Mouse (Mus musculus) ES-CJ7 (cell line): ENCODE measurements around the gene Arl4d.
A peak's percentile ranks its signal among the peaks of the same experiment; 100 is the strongest.
"Not testable (repeated sequence)": the region's sequence is repeated elsewhere in the genome, so short reads cannot be mapped to it uniquely, and the experiment has no call there.

ENCODE experiments used
- DNase-seq: peaks from one replicate; pipeline ENCODE4 v3.0.0; 2011; ENCODE audit warnings: low read depth, low spot score

The Arl4d gene

GRCm38 (mm10) chr11:101645411-101646282, 19.7 kb upstream of the Arl4d start:
- DNase-seq = not testable (repeated sequence)

- DNase-seq = not testable (repeated sequence)
Observed at GRCm38 (mm10) chr11:101646283-101646794, 19.0 kb upstream of the Arl4d start.

DNA sequence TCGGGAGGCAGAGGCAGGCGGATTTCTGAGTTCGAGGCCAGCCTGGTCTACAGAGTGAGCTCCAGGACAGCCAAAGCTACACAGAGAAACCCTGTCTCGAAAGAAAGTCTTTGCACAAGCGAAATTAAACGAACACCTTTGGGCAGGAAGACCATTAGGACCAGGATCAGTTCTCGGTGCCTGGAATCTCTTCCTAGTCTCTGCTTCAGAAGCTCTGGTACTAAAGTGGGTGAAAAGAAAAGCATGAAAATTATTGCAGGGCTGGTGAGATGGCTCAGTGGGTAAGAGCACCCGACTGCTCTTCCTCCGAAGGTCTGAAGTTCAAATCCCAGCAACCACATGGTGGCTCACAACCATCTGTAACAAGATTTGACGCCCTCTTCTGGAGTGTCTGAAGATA, 18.2 kb upstream of the Arl4d start:
- DNase-seq = not testable (repeated sequence)

DNA sequence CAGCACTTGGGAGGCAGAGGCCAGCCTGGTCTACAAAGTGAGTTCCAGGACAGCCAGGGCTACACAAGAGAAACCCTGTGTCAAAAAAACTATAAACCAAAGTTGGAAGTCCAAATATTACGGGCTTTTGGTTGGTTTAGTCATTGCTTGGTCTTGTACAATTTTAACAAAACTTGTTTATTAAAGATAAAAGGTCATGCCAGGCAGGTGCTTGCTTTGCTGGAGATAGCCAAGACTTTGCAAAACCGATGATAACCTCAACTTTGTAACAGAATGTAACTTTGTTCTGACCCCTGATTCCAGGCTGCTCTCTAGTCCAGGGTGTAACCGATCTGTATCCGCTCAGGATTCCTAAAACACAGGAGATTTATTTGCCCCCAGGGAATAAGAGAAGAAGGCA, 9.0 kb upstream of the Arl4d start:
- no peak for DNase-seq

DNA sequence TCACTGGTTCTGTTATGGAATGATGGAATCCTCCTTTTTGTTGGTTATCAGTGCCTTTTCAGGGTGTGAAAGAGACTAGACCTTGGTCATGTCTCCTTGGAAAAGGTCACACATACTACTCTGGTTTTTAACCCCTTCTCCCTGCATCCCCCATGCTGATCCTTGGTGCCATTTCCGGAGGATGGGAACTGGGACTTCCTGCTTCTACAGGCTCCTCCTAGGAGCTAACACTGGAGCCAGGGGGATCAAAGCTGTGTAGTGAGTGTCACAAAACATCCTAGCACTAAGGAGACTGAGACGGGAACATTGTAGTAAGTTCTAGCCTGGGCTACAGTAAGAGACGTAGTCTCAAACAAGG, 7.8 kb upstream of the Arl4d start:
- DNase-seq = no peak

- peak; percentile 99 for DNase-seq
Observed at GRCm38 (mm10) chr11:101657886-101658750, 7.2 kb upstream of the Arl4d start.

DNA sequence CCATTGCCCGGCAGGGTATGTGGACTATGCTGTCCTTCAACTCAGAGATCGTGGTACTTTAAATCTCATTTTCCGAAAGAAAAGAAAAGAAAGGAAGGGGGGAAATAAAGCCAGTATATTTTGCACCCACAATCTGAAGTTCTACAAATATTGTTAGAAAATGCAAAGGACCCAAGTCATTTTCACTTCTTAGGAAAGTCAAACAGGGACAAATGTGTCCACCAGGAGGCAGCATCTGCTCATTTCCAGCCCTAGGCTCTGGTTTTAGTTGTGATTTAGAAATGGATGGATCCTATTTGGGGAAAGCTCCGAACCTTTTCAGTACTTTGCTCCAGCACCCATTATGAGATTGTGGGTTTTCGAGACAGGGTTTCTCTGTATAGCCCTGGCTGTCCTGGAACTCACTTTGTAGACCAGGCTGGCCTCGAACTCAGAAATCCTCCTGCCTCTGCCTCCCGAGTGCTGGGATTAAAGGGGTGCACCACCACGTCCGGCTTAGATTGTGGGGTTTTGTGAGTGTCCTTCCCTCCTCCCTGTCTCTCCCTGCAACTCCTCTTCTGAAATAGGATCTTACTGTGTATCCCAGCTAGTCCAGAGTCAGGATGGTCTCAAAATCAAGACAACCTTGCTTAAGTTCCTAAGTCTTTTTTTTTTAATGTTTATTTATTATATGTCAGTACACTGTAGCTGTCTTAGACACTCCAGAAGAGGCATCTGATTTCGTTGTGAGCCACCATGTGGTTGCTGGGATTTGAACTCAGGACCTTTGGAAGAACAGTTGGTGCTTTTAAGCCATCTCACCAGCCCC, 6.4 kb upstream of the Arl4d start:
- peak; percentile 95 for DNase-seq

DNA sequence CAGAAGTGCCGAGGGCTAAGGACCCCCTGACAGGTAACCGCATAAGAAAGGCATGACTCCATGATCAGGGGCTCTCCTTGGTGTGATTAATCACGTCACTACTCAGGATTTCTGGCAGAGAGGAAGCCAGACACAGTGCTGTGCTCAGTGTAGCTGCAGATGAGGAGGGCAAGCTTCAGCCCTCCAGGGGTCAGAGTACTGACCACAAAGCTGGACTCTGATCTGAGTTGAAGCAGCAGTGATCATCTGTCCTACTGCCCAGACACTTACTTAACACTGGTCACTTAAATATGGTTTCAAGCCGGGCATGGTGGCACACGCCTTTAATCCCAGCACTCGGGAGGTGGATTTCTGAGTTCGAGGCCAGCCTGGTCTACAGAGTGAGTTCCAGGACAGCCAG, 4.2 kb upstream of the Arl4d start:
- no peak for DNase-seq

GRCm38 (mm10) chr11:101661786-101662185, 3.6 kb upstream of the Arl4d start:
- DNase-seq = no peak

DNA sequence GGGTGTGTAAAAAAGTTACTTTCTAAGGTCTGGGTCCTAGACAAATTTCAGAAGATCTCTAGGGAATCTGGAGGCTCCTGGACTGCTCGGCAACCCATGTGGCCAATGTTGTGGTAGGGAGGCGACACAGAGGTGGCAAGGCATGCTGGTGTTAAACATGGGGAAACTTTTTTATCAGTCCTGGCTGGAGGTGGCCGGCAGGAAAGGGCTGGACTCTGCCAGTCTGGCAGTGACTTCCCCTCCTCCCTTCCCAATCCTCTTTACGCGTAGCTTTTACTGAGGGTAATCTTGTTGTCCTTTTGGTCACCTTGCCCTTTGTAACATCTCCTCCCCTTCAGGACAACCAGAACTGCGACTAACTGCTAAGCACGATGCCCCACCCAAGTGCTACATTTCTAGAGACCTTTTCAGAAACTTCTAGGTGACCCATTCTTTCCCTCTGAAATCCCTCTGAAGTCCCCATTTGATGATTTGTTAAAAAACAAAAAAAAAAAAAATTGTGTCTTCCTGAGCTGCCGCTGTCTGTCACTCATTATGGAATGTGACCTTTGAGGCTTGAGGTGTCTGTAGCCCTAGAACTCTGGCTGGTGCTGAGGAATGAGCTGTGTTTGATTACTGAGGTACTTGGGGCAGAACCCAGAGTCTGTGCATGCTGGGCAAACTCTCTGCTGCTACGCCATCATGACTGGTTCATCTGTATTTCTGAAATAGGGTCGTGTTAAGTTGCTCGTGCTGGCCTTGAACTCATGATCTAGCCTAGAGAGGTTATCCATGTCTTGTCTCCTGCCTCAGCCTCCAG, 1.9 kb upstream of the Arl4d start:
- DNase-seq = no peak

- no peak for DNase-seq
Observed at GRCm38 (mm10) chr11:101665636-101665992, 273 bp downstream of the Arl4d start.

- no peak for DNase-seq
Observed at GRCm38 (mm10) chr11:101666626-101667345, 1.4 kb downstream of the Arl4d start.

DNA sequence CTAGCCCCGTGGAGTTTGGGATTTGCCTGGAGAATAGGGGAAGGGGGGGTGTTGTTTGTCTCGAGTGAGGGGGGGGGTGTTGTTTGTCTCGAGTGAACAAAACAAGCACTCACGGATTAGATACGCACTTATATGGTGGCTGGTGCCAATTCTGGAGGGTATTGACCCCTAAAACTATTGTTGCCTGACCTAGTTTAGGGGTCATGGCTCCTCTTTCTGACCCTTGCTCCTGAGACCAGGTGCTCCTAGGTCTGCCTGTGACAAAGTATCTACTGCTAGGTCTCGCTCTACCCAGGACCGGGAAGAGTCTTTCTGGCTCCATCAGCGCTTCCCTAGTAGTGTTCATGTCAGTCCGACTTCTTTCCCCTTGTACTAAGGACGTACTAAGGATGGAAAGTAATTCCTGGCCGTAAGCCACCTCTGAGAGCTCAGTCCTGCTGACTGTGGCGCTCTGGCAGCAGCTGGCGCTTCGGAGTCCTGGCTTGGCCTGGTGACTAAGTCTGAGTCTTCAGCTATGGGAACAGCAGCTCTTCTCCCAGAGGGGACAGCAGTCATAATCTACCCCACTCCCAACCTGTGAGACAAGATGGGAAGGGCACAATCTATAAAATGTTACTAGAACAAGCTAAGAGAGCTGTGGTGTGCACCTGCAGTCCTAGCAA, 2.7 kb downstream of the Arl4d start:
- no peak for DNase-seq

DNA sequence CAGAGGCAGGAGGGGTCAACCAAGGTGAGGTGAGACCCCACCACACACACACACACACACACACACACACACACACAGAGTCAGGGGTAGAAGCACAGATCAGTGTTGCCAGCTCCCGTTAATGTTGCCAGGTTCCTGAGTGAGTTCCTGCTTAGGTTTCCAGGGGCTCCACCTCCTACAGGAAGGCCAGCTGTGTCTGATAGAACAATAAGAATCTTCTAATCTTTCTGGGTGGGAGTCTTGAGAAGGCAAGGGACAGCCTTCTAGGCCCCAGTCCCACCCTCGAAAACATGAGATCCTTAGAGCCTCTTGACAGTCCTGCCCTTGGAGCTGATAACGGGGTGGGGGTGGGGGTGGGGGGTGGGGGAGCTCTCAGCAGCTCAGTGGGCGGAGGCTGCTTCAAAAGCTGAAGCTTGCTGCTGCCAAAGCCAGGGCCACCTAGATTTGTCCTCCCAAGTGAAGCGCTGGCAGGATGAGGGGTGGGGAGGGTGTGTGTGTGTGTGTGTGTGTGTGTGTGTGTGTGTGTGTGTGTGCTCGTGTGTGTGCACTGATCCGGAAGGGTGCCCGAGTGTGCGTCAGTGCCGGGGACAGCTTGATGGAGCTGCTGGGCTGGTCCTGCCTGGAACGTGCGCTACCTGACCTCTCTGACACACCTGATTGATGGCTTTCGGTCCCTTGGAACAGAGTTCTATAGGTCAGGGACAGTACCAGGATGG, 3.4 kb downstream of the Arl4d start:
- no peak for DNase-seq

DNA sequence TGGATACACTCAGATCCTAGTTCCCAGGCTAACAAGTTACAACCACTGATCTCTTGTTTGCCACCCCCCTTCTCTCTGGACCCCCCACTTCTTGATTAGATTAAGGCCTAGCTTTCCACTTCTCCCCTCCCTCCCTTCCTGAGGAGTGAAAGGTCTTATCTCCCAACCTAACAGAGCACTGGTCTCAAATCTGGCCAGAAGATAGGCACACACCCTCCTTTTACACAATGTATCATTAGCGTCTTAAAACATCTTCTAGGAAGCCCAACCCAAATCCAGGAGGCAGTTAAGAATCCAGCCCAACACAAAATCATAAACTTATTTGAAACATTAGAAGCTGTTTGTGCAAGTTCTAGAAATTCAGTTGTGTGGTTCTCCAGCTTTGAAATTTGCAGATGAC, 5.0 kb downstream of the Arl4d start:
- DNase-seq = no peak

GRCm38 (mm10) chr11:101671255-101671654, 5.9 kb downstream of the Arl4d start:
- no peak for DNase-seq

DNA sequence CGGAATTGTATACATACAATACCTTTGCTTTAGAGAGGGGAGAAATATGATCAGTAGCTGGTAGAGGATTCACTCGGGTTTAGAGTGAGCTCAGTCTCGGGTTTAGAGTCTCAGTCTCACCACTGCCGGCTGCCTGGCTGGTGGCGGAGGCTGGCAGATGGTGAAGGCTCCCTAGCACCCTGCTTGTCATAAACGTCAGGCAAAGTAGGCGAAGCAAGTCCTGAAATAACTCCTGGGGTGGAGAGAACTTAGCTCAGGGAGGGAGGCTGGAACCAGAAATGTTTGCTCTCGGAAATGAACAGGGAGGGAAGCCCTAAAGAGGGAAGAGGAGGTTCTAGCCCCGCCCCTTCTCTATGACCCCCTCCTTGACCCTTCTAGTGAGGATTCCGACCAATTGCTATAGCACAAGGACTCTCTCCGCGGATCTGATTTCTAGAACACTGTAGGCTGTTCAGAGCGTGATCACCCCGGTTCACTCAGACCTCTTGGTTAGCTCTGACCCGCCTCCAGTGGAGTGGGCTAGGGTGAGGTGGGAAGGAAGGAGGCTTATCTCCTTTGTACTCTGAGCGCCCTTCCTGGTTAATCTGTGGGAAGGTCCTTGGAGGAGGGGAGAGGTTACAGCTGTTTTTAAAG, 7.8 kb downstream of the Arl4d start:
- DNase-seq = peak; percentile 73

- DNase-seq = no peak
Observed at GRCm38 (mm10) chr11:101674106-101674505, 8.8 kb downstream of the Arl4d start.

DNA sequence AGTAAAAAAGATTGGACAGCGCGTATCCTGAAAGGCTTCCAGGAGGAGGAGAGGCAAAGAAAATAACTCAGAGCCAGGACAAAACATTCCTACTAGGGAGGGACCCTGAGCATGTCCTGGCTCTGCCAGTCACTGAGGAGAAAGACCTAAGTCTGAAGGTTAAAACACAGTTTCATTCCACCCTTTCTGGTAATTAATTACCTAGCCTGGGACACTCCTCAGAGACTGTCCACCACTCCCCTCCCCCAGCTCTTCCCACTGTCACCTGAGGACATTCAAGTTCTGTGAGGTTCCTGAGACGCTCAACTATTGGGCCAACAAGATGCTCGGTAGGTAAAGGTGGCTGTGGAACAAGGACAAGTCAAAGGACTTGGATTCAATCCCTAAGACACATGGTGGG, 10.0 kb downstream of the Arl4d start:
- no peak for DNase-seq
